Mouse (Mus musculus) liver, adult 2 months (tissue): ENCODE data around the gene Slc24a2.

ENCODE experiments used
- CTCF ChIP-seq: fragments of 200-500 bp; IDR thresholded peaks from 2 replicates; pipeline ENCODE4 v1.5.1; 2011; ENCODE audit warnings: low read depth, low read length, control low read depth
- POLR2A ChIP-seq: fragments of 200-500 bp; IDR thresholded peaks from 2 replicates; pipeline ENCODE4 v1.6.1; 2011; ENCODE audit warnings: low read length, control low read depth; ENCODE audit not compliant: insufficient read depth; ENCODE audit errors: extremely low read depth

GRCm38 (mm10) chr4:87274825-87275224 lies 44.5 kb upstream of the Slc24a2 start:
- TF ChIP-seq CTCF (no peak), POLR2A (no peak)
